Mouse (Mus musculus): ENCODE measurements around the gene Trim50.

Gene Trim50

DNA sequence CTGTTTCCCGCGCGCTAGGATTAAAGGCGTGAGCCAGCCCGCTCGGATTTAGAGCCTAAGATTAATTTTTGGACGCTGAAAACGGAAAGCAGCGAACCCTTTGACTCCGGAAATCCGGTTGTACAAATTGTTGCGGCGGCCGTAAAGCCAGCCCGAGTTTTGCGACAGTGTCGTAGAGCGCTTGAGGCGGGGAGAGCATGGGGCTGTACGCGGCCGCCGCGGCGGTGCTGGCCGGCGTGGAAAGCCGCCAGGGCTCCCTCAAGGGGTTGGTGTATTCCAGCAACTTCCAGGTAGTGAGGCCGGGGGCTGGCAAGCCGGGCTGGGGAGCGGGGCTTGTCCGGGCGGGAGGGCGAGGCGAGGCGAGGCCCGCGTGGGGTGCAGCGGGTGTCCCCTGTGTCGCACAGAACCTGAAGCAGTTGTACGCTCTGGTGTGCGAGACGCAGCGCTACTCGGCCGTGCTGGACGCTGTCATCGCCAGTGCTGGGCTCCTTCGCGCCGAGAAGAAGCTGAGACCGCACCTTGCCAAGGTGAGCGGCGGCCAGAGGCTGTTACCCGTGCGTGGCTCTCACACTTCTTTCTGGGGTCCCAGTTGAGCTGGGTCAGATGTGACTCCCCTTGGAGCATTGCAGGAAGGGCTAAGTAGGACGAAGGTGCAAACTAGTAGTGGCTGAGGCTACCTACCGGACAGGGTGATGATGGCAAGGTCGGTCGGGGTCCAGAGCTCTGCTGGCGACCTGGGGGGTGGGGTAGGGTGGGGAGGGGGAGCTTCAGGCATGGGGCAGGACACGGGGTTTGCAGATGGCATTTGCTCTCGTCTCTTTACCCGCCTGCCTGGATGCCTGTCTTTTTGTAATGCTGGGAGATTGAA is 16.9 kb downstream of the Trim50 start, which contains the start of gene Nsun5:
Gene Nsun5 (plus strand): TSS at position 167 of the 868 bp plus-strand sequence.
- DNase-seq (ENCODE audit: low read depth, low spot score): peak; percentile 92

DNA sequence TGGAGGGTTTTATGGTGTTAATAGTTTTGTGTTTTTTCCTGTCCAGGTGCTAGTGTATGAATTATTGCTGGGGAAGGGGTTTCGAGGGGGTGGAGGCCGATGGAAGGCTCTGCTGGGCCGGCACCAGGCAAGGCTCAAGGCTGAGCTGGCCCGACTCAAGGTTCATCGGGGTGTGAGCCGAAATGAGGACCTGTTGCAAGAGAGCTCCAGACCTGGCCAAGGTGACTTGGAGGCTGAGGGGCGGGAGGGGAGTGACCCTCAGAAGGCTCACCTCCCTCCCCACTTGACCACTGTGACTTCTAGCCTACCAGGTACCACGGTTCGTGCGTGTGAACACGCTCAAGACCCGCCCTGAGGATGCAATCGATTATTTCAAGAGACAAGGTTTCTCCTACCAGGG is 18.1 kb downstream of the Trim50 start:
- no peak for DNase-seq (ENCODE audit: low read depth, low spot score)

DNA sequence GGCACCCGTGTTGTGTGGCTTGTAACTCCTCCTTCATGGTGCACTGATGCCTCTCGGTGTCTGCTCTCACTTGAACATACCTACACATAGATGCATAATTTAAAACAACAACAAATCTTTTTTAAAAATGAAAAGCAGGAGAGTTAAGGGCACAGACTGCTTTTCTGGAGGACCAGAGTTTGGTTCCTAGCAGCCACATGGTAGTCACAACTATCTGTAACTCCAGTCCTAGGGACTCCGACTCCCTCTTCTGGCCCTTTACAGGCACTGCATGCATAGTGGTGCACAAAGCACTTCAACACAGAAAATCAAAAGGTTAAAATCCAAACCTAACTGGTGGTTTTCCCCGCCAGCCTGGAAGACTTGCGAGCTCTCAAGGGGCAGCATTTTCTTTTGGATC is 20.5 kb downstream of the Trim50 start:
- DNase-seq (ENCODE audit: low read depth, low spot score): no peak

DNA sequence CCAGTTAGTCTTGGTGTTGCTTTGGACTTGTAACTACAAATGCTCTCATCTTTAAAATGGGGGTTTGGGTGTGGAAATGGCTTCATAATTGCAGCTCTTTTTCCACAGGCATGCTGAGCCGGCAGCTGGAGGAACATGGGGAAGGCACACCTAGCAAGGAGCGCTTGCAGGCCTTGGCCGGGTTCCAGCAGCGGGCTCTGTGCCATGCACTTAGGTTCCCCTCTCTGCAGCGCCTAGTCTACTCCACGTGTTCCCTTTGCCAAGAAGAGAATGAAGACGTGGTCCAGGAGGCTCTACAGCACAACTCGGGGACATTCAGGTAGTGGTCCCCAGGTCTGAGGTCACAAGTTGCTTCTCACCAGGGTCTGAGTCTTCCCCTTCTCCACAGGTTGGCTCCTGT is 22.1 kb downstream of the Trim50 start:
- no peak for DNase-seq (ENCODE audit: low read depth, low spot score)

DNA sequence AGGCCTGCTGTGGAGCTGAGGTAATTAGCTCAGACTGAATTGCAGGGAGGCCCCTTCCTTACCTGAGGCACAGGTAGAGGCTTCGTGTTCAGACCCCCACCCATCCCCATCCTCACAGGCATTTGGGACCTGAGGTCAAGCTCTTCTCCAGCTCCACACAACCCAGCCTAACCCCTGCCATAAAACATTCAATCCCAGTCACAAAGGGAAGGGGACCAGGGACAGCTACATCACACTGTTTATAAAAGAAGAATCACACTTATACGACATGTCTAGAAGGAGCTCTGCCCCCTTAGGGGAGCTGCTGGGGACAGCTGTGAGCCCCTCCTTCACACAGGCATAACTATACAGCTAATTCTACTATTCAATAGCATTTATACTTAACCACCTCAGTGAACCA is 23.2 kb downstream of the Trim50 start:
- DNase-seq (ENCODE audit: low read depth, low spot score): no peak

DNA sequence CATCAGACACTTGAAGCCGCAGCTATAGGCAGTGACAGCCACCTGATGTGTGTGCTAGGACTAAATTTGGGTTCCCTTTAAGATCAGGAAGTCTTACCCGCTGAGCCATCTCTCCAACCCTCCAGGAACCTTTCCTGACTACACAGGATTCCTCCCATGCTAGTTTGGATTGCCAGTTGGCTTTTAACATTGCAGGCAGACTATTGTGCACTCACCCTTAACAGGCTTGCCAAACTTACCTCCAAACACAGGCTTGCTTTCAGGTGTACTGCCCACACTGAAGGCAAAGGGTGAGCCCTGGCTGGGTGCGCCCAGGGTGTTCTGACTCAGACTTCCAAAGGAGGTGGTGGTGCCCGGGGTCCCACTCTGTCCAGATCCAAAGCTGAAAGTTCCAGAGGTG is 27.6 kb downstream of the Trim50 start:
- no peak for DNase-seq (ENCODE audit: low read depth, low spot score)

DNA sequence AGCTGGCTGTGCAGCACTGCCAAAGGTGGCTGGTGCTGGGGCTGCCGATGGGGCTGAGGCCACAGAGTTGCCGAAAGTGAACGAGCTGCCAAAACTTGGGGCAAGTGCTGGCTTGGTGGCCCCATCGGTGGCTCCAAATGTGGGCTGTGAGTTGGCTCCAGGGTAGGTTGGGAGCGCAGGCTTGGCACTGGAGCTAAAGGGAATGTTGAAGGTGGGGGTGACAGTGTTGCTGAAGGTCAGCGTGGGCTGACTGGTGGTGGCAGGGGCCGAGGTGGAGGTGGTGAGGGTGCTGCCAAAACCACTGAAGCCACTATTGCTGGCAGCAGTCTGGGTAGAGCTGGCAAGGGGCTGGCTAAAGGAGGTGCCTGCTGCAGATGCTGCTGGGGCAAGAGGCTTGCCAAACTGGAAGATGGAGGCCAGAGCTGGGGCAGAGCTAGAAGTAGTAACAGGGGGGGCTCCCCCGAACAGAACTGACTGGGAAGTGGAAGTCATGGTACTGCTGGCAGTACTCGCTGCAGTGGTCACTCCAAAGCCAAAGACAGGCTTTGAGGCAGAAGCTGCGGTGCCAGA is 28.3 kb downstream of the Trim50 start:
- DNase-seq (ENCODE audit: low read depth, low spot score): no peak

DNA sequence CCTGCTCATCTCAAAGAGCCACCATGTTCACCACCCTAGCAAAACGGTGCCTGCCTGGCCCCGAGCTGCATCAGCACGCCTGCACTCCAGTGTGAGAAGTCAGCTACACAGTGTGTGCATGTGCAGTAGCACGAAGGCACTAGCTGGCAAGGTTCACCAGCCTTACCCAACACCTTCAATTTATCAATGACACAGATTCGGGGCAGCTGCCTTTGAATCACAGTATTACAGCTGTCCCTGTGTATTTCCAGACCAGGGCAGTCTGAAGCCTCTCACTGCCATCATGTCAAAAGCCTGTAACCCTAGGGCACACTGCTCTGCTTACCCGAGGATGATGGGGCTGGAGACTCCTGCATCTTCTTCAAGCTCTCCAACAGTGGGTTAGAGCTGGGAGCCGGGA is 29.7 kb downstream of the Trim50 start:
- DNase-seq (ENCODE audit: low read depth, low spot score): no peak

DNA sequence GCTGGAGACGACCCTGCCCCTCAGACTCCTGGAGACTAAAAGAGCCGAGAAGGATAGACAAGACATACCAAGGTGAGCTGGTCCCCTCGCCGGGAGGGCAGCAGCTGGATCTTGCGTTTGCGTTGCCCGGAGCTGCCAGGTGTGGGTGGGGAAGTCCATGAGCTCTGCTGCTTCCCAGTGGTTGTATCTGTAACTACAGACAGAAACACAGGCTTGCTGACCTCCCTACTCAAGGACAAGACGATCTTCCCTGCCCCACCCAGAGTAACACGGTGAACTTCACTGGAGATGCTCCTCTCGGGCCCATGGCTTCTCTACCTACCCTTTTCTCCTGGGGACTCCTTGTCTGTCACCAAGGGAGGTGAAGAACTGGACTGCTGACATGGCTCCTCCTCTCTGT is 30.7 kb downstream of the Trim50 start:
- no peak for DNase-seq (ENCODE audit: low read depth, low spot score)

DNA sequence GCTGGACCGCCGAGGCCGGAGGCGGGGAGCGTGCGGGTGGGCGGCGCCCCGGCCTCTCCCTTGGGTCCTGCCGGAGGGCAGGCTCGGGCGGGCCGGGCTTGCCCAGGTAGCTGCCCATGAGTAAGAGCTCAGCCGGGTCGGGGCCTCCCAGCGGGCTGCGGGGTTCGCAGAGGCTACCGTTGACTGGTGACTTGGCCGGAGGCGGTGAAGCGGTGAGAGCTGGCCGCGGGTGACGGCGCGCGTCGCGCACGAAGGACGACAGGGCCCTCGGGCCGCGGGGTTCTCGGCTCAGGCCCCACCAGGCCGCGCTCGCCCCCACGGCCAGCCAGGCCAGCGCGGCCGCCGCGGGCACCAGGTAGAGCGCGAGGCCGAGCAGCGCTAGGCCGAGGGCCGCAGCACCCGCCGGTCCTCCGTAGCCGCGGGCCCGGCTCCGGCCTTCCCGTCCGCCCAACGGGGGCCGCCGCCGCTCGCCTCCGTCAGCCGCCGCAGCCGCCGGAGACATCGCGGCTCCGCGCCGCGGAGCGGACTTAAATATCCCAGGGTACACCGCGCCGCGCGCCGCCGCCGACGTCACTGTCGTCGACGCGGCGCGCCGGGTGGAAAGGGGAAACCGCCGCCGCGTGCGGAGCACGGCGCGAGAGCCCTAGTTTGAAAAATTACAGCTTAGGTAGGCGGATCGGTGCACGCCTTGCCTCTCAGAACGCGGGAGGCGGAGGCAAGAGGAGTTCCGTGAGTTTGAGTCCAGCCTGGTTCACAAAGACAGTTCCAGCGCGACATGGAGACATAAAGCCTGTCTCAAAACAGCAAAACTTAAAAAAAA is 41.1 kb downstream of the Trim50 start, which contains the start of gene Pom121:
Gene Pom121 (minus strand): TSS at position 543 of the 820 bp plus-strand sequence.
- DNase-seq (ENCODE audit: low read depth, low spot score): peak; percentile 68

DNA sequence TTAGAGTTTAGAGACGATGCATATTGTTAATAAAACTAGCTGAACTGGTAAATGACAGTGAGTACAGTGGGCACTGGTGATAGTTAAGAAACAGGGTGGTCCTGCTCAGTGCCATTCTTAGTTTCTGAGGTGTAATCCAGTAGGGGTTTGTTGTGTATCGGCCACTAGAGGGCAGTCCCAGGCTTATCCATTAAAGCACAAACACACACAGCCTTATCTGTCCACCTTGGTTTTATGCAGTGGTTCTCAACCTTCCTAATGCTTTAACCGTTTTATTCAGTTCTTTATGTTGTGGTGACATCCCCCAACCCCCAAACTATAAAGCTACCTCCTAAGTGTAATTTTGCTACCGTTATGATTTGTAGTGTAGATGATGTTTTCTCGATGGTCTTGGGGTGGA is 42.7 kb downstream of the Trim50 start:
- no peak for DNase-seq (ENCODE audit: low read depth, low spot score)

DNA sequence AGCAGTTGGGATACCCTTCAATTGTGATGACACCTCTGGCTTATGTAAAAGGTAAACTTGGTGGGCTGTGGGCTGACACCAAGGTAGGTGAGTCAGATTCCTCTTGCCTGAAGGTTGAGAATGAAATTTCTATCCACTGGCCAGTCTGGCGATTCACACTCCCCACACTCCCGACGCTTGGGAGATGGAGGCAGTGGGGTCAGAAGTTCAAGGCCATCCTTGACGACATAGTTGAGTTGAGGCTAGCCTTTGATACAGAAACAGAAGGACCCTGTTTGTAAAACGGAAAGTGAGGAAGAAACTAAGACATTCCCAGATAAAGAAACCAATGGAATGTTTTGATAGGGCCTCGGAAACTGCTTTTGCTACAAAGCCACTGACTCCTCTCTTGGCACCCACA is 46.3 kb downstream of the Trim50 start:
- no peak for DNase-seq (ENCODE audit: low read depth, low spot score)

DNA sequence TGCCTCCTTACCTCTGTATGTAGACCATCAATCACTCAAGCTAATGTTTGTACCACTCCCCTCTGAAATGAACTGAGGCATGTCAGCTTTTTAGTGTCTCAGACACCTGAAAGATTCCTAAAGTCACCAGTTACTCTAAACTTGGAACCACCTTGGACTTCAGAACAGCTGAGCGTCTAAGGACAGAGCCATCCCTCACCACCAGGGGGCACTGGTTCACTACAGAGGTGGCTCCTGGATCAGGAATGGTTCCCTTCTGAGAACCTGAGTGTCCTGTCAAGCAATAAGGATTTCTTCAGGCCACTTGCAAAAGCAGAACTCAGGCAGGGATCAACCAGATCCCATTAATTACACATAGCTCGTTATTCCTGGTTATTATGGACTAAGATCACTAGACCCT is 47.1 kb downstream of the Trim50 start:
- peak; percentile 54 for DNase-seq (ENCODE audit: low read depth, low spot score)

DNA sequence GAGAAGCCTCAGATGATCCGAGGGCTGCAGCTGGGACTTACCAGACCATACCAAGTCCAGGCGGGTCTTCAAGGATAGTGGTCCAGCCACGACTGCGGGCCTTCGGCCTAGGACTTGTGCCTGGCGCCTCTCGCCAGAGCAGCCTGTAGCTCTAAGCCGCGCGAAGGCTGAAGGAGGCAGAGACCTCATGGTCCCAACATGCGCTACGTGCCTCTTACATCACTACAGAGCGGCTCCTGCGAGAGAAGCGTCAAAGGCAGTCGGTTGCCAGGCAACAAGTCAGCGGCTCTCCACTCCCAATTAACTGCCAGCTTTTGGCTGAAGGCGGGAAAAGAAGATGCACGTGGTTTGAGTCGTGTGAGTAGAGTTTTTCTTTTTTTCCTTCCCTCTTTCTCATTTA is 51.5 kb downstream of the Trim50 start:
- no peak for DNase-seq (ENCODE audit: low read depth, low spot score)

DNA sequence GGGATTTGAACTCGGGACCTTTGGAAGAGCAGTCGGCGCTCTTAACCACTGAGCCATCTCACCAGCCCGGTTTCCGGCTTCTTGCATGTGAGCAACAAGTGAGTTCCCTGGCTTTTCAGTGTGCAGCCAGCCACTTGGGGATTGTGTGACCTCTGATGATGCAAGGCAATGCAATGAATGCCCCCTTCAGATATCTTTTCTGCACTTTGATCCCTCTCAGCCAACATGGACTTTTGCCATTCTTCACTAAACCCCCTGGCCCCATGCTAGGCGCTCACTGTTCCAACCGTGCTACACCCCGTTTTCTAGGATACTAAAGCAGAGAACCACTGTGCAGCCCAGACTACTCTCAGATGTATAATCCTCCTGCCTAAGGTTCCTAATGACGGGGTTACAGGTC is 52.3 kb downstream of the Trim50 start:
- DNase-seq (ENCODE audit: low read depth, low spot score): no peak

DNA sequence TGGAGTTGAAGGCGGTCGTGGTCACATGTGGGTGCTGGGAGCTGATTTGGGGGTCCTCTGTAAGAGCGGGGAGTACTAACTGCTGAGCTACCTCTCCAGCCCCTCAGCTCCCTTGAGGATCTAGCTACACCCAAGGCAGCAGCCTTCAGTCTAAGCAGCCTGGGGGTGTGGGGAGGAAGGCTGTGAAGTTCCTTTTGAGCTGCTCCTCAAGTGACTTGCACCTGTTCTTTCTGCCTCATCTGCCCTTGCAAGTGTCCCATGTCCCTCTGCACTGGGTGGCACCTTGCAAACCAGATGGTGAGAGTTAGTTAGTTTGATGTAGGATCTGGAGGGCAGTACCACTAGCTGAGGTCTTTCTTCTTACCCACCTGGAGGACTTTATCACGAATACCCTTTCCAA is 55.0 kb downstream of the Trim50 start:
- no peak for DNase-seq (ENCODE audit: low read depth, low spot score)

DNA sequence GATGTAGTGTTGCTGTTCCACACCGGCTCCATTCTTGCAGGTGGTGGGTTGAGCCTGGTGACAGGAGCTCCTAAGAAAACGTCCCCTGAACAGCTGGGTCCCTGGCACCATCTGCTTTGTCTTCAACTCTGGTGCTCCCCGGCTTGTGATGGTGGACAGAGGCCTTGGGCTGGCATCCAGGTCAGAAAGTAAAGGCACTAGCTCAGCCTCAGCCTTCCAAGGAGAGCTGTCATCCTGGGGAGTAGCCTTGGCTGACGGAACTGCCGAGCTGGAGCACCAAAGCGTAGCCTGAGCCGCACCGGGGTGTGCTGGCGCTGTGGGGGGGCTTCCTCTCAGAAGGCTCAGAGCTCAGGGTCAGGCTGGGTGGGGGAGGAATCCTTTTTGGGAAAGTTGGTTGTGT is 57.2 kb downstream of the Trim50 start:
- no peak for DNase-seq (ENCODE audit: low read depth, low spot score)

Measured in retina, adult 2 months (tissue).